Mouse (Mus musculus): ENCODE measurements around the gene Eef1b2. TPM values are rescaled to one million over a fixed set of nuclear protein-coding genes. Genes with fewer than 3 reads are reported as not detected.

The Eef1b2 gene
- polyA plus RNA-seq, 1 experiment, result 1,453 TPM

DNA sequence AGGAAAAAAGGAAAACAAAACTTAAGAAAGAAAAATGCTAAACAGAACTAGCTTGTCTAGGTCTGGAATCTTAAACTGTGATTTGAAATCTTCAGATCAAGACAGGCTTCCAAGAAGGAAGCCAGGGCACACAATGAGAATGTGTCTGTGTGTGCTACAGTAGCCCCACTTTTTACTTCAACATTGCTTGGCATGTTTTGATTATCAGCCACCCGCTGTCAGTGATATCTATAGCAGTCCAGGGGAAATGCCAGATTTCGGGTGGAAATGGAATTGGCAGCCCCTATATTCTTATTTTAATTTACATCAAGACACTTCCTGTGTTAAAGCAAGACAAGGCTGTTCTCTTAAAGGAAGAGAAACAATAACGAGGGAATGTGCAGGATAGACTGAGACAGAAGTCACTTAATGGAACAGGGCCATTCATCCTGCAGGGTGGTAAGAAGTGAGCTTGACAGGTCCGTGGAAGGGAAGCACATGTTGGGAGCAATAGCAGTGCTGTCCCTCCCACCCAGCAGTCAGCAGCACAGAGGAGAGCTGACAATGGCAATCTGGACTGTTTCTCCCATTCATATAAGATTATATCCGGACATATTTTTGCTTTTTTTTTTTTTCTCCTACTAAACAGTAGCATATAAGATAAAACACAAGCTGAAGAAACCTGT lies 19.4 kb downstream of the Eef1b2 start:
- Histone ChIP-seq H3K36me3 (ENCODE audit: control insufficient read depth, insufficient read depth) (no peaks in the 10 kb centered on the region), H3K79me2 (ENCODE audit: control insufficient read depth, insufficient read depth) (no peaks in the 10 kb centered on the region), H3K4me3 (ENCODE audit: insufficient read depth, poor library complexity, severe bottlenecking) (no peak overlapping the region), H3K27me3 (ENCODE audit: control insufficient read depth, insufficient read depth, insufficient read length) (no peaks in the 10 kb centered on the region), H3ac (ENCODE audit: control insufficient read depth, insufficient read length, low read depth) (no peak overlapping the region), H3K79me3 (ENCODE audit: low read depth) (no peaks in the 10 kb centered on the region)
- TF ChIP-seq FOSL1 (IDR thresholded peaks at IDR 0.05; ENCODE audit: insufficient read depth, low read length, poor library complexity, severe bottlenecking) (no peak), MAX (IDR thresholded peaks at IDR 0.05) (no peak), CEBPB (IDR thresholded peaks at IDR 0.05; ENCODE audit: low read depth) (no peak), CTCF (IDR thresholded peaks at IDR 0.05; ENCODE audit: control insufficient read depth, insufficient read depth, insufficient read length) (no peak), MYOD1 (IDR thresholded peaks at IDR 0.05; ENCODE audit: control insufficient read depth, insufficient read length, low read depth) (no peak), MYOG (IDR thresholded peaks at IDR 0.05; ENCODE audit: control insufficient read depth, extremely low read depth, insufficient read length) (no peak), USF1 (IDR thresholded peaks at IDR 0.05; ENCODE audit: low read depth) (no peak)

DNA sequence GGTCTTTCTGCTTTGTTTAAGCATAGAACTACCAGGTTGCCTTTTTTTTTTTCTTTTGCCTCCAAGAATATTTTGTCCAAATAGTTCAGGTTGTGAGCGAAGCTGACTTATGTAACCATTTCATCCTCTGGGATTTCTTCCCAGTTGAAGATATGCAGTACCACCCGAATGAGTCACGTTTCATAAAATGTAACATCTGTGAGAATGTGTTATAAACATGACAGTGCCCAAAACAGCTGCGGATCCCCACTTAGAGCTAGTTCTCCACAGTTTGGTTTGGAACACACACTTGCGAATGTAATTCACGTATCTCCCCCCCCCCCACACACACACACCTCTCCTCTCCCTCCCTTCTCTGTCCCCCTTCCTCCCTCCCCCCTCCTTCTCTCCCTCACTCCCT lies 22.8 kb downstream of the Eef1b2 start:
- H3ac ChIP-seq (ENCODE audit: control insufficient read depth, insufficient read length, low read depth), result no peak overlapping the region
- no peaks in the 10 kb centered on the region for H3K36me3 ChIP-seq (ENCODE audit: control insufficient read depth, insufficient read depth)
- no peaks in the 10 kb centered on the region for H3K27me3 ChIP-seq (ENCODE audit: control insufficient read depth, insufficient read depth, insufficient read length)
- H3K79me3 ChIP-seq (ENCODE audit: low read depth), result no peaks in the 10 kb centered on the region
- peak; percentile 96 for TF ChIP-seq MYOD1 (IDR thresholded peaks at IDR 0.05; ENCODE audit: control insufficient read depth, insufficient read length, low read depth)
- no peak for TF ChIP-seq CTCF (IDR thresholded peaks at IDR 0.05; ENCODE audit: control insufficient read depth, insufficient read depth, insufficient read length)
- TF ChIP-seq MAX (IDR thresholded peaks at IDR 0.05), result no peak
- no peak for TF ChIP-seq MYOG (IDR thresholded peaks at IDR 0.05; ENCODE audit: control insufficient read depth, extremely low read depth, insufficient read length)
- TF ChIP-seq FOSL1 (IDR thresholded peaks at IDR 0.05; ENCODE audit: insufficient read depth, low read length, poor library complexity, severe bottlenecking), result peak; percentile 12
- TF ChIP-seq USF1 (IDR thresholded peaks at IDR 0.05; ENCODE audit: low read depth), result no peak
- no peaks in the 10 kb centered on the region for H3K79me2 ChIP-seq (ENCODE audit: control insufficient read depth, insufficient read depth)
- no peak overlapping the region for H3K4me3 ChIP-seq (ENCODE audit: insufficient read depth, poor library complexity, severe bottlenecking)

GRCm38 (mm10) chr1:63200322-63200721 lies 23.7 kb downstream of the Eef1b2 start:
- no peaks in the 10 kb centered on the region for H3K36me3 ChIP-seq (ENCODE audit: control insufficient read depth, insufficient read depth)
- no peak overlapping the region for H3ac ChIP-seq (ENCODE audit: control insufficient read depth, insufficient read length, low read depth)
- H3K79me2 ChIP-seq (ENCODE audit: control insufficient read depth, insufficient read depth), result no peaks in the 10 kb centered on the region
- no peak for TF ChIP-seq USF1 (IDR thresholded peaks at IDR 0.05; ENCODE audit: low read depth)
- no peak for TF ChIP-seq CEBPB (IDR thresholded peaks at IDR 0.05; ENCODE audit: low read depth)
- TF ChIP-seq MYOD1 (IDR thresholded peaks at IDR 0.05; ENCODE audit: control insufficient read depth, insufficient read length, low read depth), result no peak
- no peak for TF ChIP-seq MAX (IDR thresholded peaks at IDR 0.05)
- no peak for TF ChIP-seq FOSL1 (IDR thresholded peaks at IDR 0.05; ENCODE audit: insufficient read depth, low read length, poor library complexity, severe bottlenecking)
- no peak for TF ChIP-seq MYOG (IDR thresholded peaks at IDR 0.05; ENCODE audit: control insufficient read depth, extremely low read depth, insufficient read length)
- no peak for TF ChIP-seq CTCF (IDR thresholded peaks at IDR 0.05; ENCODE audit: control insufficient read depth, insufficient read depth, insufficient read length)
- H3K27me3 ChIP-seq (ENCODE audit: control insufficient read depth, insufficient read depth, insufficient read length), result no peaks in the 10 kb centered on the region
- no peaks in the 10 kb centered on the region for H3K79me3 ChIP-seq (ENCODE audit: low read depth)
- no peak overlapping the region for H3K4me3 ChIP-seq (ENCODE audit: insufficient read depth, poor library complexity, severe bottlenecking)

DNA sequence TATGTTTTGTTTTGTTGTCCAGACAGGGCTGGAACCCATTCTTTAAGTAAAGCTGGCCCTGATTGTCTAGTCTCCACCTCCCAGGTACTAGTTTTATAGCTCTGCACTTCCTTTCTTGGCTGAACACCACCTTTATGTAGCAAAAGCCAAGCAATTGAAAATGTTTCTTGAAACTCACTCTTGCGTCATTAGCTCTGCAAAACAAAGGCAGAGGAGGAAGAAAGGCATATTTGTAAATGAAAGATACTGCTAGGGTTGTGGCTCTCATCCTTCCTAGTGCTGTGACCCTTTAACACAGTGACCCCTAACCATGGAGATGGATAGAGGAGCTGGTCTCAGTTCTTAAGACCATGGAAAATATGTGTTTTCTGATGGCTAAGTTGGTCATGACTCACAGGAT lies 25.0 kb downstream of the Eef1b2 start:
- H3K79me3 ChIP-seq (ENCODE audit: low read depth), result no peaks in the 10 kb centered on the region
- H3K79me2 ChIP-seq (ENCODE audit: control insufficient read depth, insufficient read depth), result no peaks in the 10 kb centered on the region
- no peaks in the 10 kb centered on the region for H3K27me3 ChIP-seq (ENCODE audit: control insufficient read depth, insufficient read depth, insufficient read length)
- H3K4me3 ChIP-seq (ENCODE audit: insufficient read depth, poor library complexity, severe bottlenecking), result no peak overlapping the region
- no peak overlapping the region for H3ac ChIP-seq (ENCODE audit: control insufficient read depth, insufficient read length, low read depth)
- no peaks in the 10 kb centered on the region for H3K36me3 ChIP-seq (ENCODE audit: control insufficient read depth, insufficient read depth)
- TF ChIP-seq CTCF (IDR thresholded peaks at IDR 0.05; ENCODE audit: control insufficient read depth, insufficient read depth, insufficient read length) (no peak), MAX (IDR thresholded peaks at IDR 0.05) (no peak), CEBPB (IDR thresholded peaks at IDR 0.05; ENCODE audit: low read depth) (no peak), USF1 (IDR thresholded peaks at IDR 0.05; ENCODE audit: low read depth) (no peak), FOSL1 (IDR thresholded peaks at IDR 0.05; ENCODE audit: insufficient read depth, low read length, poor library complexity, severe bottlenecking) (no peak), MYOG (IDR thresholded peaks at IDR 0.05; ENCODE audit: control insufficient read depth, extremely low read depth, insufficient read length) (no peak), MYOD1 (IDR thresholded peaks at IDR 0.05; ENCODE audit: control insufficient read depth, insufficient read length, low read depth) (no peak)

DNA sequence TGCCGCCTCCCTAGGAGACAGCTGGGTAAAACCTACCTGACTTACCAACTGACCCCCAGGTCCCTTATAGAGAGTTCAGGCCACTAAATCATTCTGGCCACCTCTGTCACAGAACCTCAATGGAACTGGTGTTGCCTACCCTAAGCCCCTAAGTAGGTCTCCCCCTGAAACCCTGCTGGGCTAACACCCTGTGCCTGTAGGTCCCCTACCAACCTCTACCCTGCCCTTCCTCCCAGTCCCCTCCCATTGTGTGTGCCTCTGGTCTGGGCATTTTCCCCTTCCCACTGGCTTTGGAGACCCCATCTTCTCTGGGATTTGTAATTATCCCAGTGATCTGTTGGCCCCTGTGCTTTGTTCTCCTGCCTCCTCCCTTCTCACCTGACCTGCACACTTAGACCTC lies 26.8 kb downstream of the Eef1b2 start:
- no peak overlapping the region for H3ac ChIP-seq (ENCODE audit: control insufficient read depth, insufficient read length, low read depth)
- H3K79me3 ChIP-seq (ENCODE audit: low read depth), result no peaks in the 10 kb centered on the region
- H3K36me3 ChIP-seq (ENCODE audit: control insufficient read depth, insufficient read depth), result no peaks in the 10 kb centered on the region
- H3K4me3 ChIP-seq (ENCODE audit: insufficient read depth, poor library complexity, severe bottlenecking), result no peak overlapping the region
- no peaks in the 10 kb centered on the region for H3K27me3 ChIP-seq (ENCODE audit: control insufficient read depth, insufficient read depth, insufficient read length)
- no peaks in the 10 kb centered on the region for H3K79me2 ChIP-seq (ENCODE audit: control insufficient read depth, insufficient read depth)
- TF ChIP-seq MAX (IDR thresholded peaks at IDR 0.05), result no peak
- TF ChIP-seq CEBPB (IDR thresholded peaks at IDR 0.05; ENCODE audit: low read depth), result no peak
- TF ChIP-seq CTCF (IDR thresholded peaks at IDR 0.05; ENCODE audit: control insufficient read depth, insufficient read depth, insufficient read length), result no peak
- no peak for TF ChIP-seq MYOD1 (IDR thresholded peaks at IDR 0.05; ENCODE audit: control insufficient read depth, insufficient read length, low read depth)
- no peak for TF ChIP-seq FOSL1 (IDR thresholded peaks at IDR 0.05; ENCODE audit: insufficient read depth, low read length, poor library complexity, severe bottlenecking)
- TF ChIP-seq USF1 (IDR thresholded peaks at IDR 0.05; ENCODE audit: low read depth), result no peak
- TF ChIP-seq MYOG (IDR thresholded peaks at IDR 0.05; ENCODE audit: control insufficient read depth, extremely low read depth, insufficient read length), result no peak
